ENCODE assay signal across 9 mouse cellular contexts in genomic region chr8:104028626-104029025, GRCm38 (mm10).
DNase-seq lines count a peak whose midpoint lies in the region; ATAC-seq lines count a peak whose summit lies in the region.
"Had no signal": no experiment of that assay in that cellular context is flagged by ENCODE, and none has a peak within 500 bp of the region (broad histone marks: within the 10 kb centered on the region; RNA-seq: fewer than 3 reads in every experiment).

No protein-coding gene starts in this region.

- H3K27me3 ChIP-seq in hindbrain, embryonic 13.5 days: 0 out of 2 replicates have a peak, but pooled peaks cover 7% of the 10 kb centered on the region
- H3K27me3 ChIP-seq: liver, embryonic 15.5 days had no signal

- 0 out of 2 replicates have a peak, but pooled peaks cover 2% of the 10 kb centered on the region for H3K4me1 ChIP-seq in hindbrain, embryonic 13.5 days (replicated peaks)
- H3K4me1 ChIP-seq: liver, embryonic 15.5 days had no signal

- ATAC-seq in hindbrain, embryonic 13.5 days (ENCODE audit: low FRiP score): peak; percentile 87

- no peak overlapping the region for H3K27ac ChIP-seq in hindbrain, embryonic 13.5 days
- H3K27ac ChIP-seq: liver, embryonic 15.5 days had no signal

- DNase-seq in WW6 (ENCODE audit: low read depth, low spot score): peak; percentile 45
- DNase-seq in cerebellum, postnatal 25 days: peak; percentile 79 to 88
- DNase-seq in frontal cortex, postnatal 36 days (ENCODE audit: low spot score in 2 of 2): peak; percentile 83 to 87
- peak; percentile 84 to 88 for DNase-seq in layer of hippocampus, postnatal 14 days (ENCODE audit: low spot score in 2 of 2)
- peak; percentile 86 for DNase-seq in lung, postnatal 14 days
- DNase-seq in retina, postnatal 1 day: peak; percentile 87
- DNase-seq in thymus, postnatal 4 days: peak; percentile 88

- no peaks in the 10 kb centered on the region; the same call in 1 of the 2 replicates for H3K9me3 ChIP-seq in hindbrain, embryonic 13.5 days
- H3K9me3 ChIP-seq: liver, embryonic 15.5 days had no signal

- no peaks in the 10 kb centered on the region for H3K36me3 ChIP-seq in hindbrain, embryonic 13.5 days
- H3K36me3 ChIP-seq: liver, embryonic 15.5 days had no signal

- no peak overlapping the region for H3K9ac ChIP-seq in hindbrain, embryonic 13.5 days
- H3K9ac ChIP-seq: liver, embryonic 15.5 days had no signal

- H3K4me3 ChIP-seq in hindbrain, embryonic 13.5 days: no peak overlapping the region
- H3K4me3 ChIP-seq: liver, embryonic 15.5 days had no signal

- WGBS in hindbrain, embryonic 13.5 days: 2% methylated on average over 22 of the region's 22 CpGs

- H3K4me2 ChIP-seq in hindbrain, embryonic 13.5 days: peak overlapping the region; percentile 46
- H3K4me2 ChIP-seq: liver, embryonic 15.5 days had no signal
